Mouse (Mus musculus): ENCODE data around the gene Reln. TPM values are rescaled to one million over a fixed set of nuclear protein-coding genes. Genes with fewer than 3 reads are reported as not detected.

Reln gene
- polyA plus RNA-seq, 1 experiment, result 0.61 TPM

- Histone ChIP-seq H3K27me3 (ENCODE audit: control insufficient read depth, insufficient read depth, low read length) (no peaks in the 10 kb centered on the region), H3K27ac (ENCODE audit: control insufficient read depth, insufficient read depth, low read length) (no peak overlapping the region), H3K4me3 (ENCODE audit: control insufficient read depth, insufficient read depth, low read length) (no peak overlapping the region), H3K4me1 (replicated peaks; ENCODE audit: control insufficient read depth, insufficient read depth, low read length) (no peaks in the 10 kb centered on the region), H3K36me3 (ENCODE audit: control insufficient read depth, insufficient read depth, low read length) (no peaks in the 10 kb centered on the region)
- no peak for TF ChIP-seq POLR2A (IDR thresholded peaks at IDR 0.05; ENCODE audit: control insufficient read depth, extremely low read depth, insufficient read depth, low read length, poor library complexity)
- TF ChIP-seq CTCF (IDR thresholded peaks at IDR 0.05; ENCODE audit: borderline replicate concordance, control insufficient read depth, extremely low read depth, insufficient read depth, low read length, poor library complexity), result no peak
- 84% methylated on average over 9 of the region's 9 CpGs for WGBS
- DNase-seq, result no peak
Observed at GRCm38 (mm10) chr5:22106811-22107485, 237.6 kb downstream of the Reln start.

- no peaks in the 10 kb centered on the region for H3K36me3 ChIP-seq (ENCODE audit: control insufficient read depth, insufficient read depth, low read length)
- H3K4me3 ChIP-seq (ENCODE audit: control insufficient read depth, insufficient read depth, low read length), result no peak overlapping the region
- H3K27ac ChIP-seq (ENCODE audit: control insufficient read depth, insufficient read depth, low read length), result no peak overlapping the region
- no peaks in the 10 kb centered on the region for H3K4me1 ChIP-seq (replicated peaks; ENCODE audit: control insufficient read depth, insufficient read depth, low read length)
- H3K27me3 ChIP-seq (ENCODE audit: control insufficient read depth, insufficient read depth, low read length), result no peaks in the 10 kb centered on the region
- no peak for TF ChIP-seq POLR2A (IDR thresholded peaks at IDR 0.05; ENCODE audit: control insufficient read depth, extremely low read depth, insufficient read depth, low read length, poor library complexity)
- TF ChIP-seq CTCF (IDR thresholded peaks at IDR 0.05; ENCODE audit: borderline replicate concordance, control insufficient read depth, extremely low read depth, insufficient read depth, low read length, poor library complexity), result no peak
- WGBS, result 97% methylated on average over 5 of the region's 5 CpGs
- DNase-seq, result no peak
Observed at GRCm38 (mm10) chr5:22094984-22095383, 249.5 kb downstream of the Reln start.

- 87% methylated on average over 5 of the region's 5 CpGs for WGBS
- no peaks in the 10 kb centered on the region for H3K27me3 ChIP-seq (ENCODE audit: control insufficient read depth, insufficient read depth, low read length)
- H3K4me1 ChIP-seq (replicated peaks; ENCODE audit: control insufficient read depth, insufficient read depth, low read length), result no peaks in the 10 kb centered on the region
- TF ChIP-seq POLR2A (IDR thresholded peaks at IDR 0.05; ENCODE audit: control insufficient read depth, extremely low read depth, insufficient read depth, low read length, poor library complexity) (no peak), CTCF (IDR thresholded peaks at IDR 0.05; ENCODE audit: borderline replicate concordance, control insufficient read depth, extremely low read depth, insufficient read depth, low read length, poor library complexity) (no peak)
- no peak for DNase-seq
- H3K4me3 ChIP-seq (ENCODE audit: control insufficient read depth, insufficient read depth, low read length), result no peak overlapping the region
- H3K27ac ChIP-seq (ENCODE audit: control insufficient read depth, insufficient read depth, low read length), result no peak overlapping the region
- no peaks in the 10 kb centered on the region for H3K36me3 ChIP-seq (ENCODE audit: control insufficient read depth, insufficient read depth, low read length)
Observed at GRCm38 (mm10) chr5:22094043-22094442, 250.5 kb downstream of the Reln start.

GRCm38 (mm10) chr5:22093157-22093865, 251.2 kb downstream of the Reln start:
- no peak overlapping the region for H3K4me3 ChIP-seq (ENCODE audit: control insufficient read depth, insufficient read depth, low read length)
- WGBS, result 90% methylated on average over 9 of the region's 9 CpGs
- no peaks in the 10 kb centered on the region for H3K27me3 ChIP-seq (ENCODE audit: control insufficient read depth, insufficient read depth, low read length)
- H3K27ac ChIP-seq (ENCODE audit: control insufficient read depth, insufficient read depth, low read length), result no peak overlapping the region
- no peak for DNase-seq
- H3K36me3 ChIP-seq (ENCODE audit: control insufficient read depth, insufficient read depth, low read length), result no peaks in the 10 kb centered on the region
- H3K4me1 ChIP-seq (replicated peaks; ENCODE audit: control insufficient read depth, insufficient read depth, low read length), result no peaks in the 10 kb centered on the region
- TF ChIP-seq CTCF (IDR thresholded peaks at IDR 0.05; ENCODE audit: borderline replicate concordance, control insufficient read depth, extremely low read depth, insufficient read depth, low read length, poor library complexity) (no peak), POLR2A (IDR thresholded peaks at IDR 0.05; ENCODE audit: control insufficient read depth, extremely low read depth, insufficient read depth, low read length, poor library complexity) (no peak)

- H3K36me3 ChIP-seq (ENCODE audit: control insufficient read depth, insufficient read depth, low read length), result no peaks in the 10 kb centered on the region
- TF ChIP-seq POLR2A (IDR thresholded peaks at IDR 0.05; ENCODE audit: control insufficient read depth, extremely low read depth, insufficient read depth, low read length, poor library complexity), result no peak
- no peak for TF ChIP-seq CTCF (IDR thresholded peaks at IDR 0.05; ENCODE audit: borderline replicate concordance, control insufficient read depth, extremely low read depth, insufficient read depth, low read length, poor library complexity)
- H3K4me1 ChIP-seq (replicated peaks; ENCODE audit: control insufficient read depth, insufficient read depth, low read length), result no peaks in the 10 kb centered on the region
- no peak for DNase-seq
- WGBS, result 96% methylated on average over 6 of the region's 6 CpGs
- no peak overlapping the region for H3K4me3 ChIP-seq (ENCODE audit: control insufficient read depth, insufficient read depth, low read length)
- no peak overlapping the region for H3K27ac ChIP-seq (ENCODE audit: control insufficient read depth, insufficient read depth, low read length)
- no peaks in the 10 kb centered on the region for H3K27me3 ChIP-seq (ENCODE audit: control insufficient read depth, insufficient read depth, low read length)
Observed at GRCm38 (mm10) chr5:22080468-22080986, 264.0 kb downstream of the Reln start.

- H3K27me3 ChIP-seq (ENCODE audit: control insufficient read depth, insufficient read depth, low read length), result no peaks in the 10 kb centered on the region
- TF ChIP-seq CTCF (IDR thresholded peaks at IDR 0.05; ENCODE audit: borderline replicate concordance, control insufficient read depth, extremely low read depth, insufficient read depth, low read length, poor library complexity) (no peak), POLR2A (IDR thresholded peaks at IDR 0.05; ENCODE audit: control insufficient read depth, extremely low read depth, insufficient read depth, low read length, poor library complexity) (no peak)
- WGBS, result 65% methylated on average over 5 of the region's 5 CpGs
- H3K4me1 ChIP-seq (replicated peaks; ENCODE audit: control insufficient read depth, insufficient read depth, low read length), result no peaks in the 10 kb centered on the region
- no peak overlapping the region for H3K27ac ChIP-seq (ENCODE audit: control insufficient read depth, insufficient read depth, low read length)
- no peak for DNase-seq
- H3K4me3 ChIP-seq (ENCODE audit: control insufficient read depth, insufficient read depth, low read length), result no peak overlapping the region
- H3K36me3 ChIP-seq (ENCODE audit: control insufficient read depth, insufficient read depth, low read length), result no peaks in the 10 kb centered on the region
Observed at GRCm38 (mm10) chr5:22074971-22075370, 269.5 kb downstream of the Reln start.

Measured in thymus, adult 2 months (tissue).